Mouse (Mus musculus) spleen, embryonic (tissue): ENCODE measurements around the gene Cmklr1.

ENCODE experiments used
- CTCF ChIA-PET: fragments of 350-600 bp; sonication (Branson Sonifier 250); formaldehyde crosslinking; loops from one replicate; lab custom pipeline; 2022; lab: Charles Lee

The Cmklr1 gene

DNA sequence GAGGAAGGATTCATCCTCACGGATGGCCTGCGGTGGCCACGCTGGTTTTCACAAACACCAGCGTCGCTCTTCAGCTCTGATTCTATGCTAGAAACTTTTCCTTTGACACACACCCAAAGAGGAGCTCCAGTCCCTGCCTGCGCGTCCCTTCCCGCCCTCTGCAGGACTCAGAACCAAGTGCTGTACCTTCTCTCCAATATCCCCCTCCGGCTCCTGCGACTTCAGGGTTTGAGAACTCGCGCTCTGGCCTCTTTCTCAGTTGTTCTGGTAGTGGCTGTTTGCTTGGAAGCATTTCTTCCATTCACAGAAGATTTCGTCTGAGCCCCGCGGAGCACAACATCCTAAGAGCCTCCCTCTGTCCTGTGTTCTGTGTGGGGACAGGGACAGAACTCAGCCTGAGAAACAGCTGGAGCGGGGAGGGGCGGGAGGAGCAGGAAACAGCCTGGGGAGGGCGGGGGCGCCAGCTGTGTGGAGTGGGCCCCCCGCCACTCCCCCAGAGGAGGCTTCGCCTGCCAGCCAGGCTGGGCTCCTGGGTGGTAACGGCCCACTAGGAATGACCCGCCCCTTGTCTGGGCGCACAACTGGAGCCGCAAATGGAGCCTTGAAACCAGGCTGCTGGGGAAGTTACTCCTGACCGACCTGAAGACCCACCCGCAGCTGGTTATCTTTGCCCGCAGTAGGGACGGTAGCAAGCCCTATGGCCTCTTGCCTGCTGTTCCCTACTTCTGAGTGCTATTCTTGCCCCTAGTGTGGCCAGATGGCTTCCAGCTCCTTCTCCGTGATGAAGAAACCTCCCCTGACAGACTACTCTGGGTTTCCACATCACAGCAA lies at the start of gene Cmklr1:
Gene Cmklr1, minus strand, starts transcription at position 392 of the 831 bp plus-strand sequence.
- CTCF ChIA-PET: no interaction called here

DNA sequence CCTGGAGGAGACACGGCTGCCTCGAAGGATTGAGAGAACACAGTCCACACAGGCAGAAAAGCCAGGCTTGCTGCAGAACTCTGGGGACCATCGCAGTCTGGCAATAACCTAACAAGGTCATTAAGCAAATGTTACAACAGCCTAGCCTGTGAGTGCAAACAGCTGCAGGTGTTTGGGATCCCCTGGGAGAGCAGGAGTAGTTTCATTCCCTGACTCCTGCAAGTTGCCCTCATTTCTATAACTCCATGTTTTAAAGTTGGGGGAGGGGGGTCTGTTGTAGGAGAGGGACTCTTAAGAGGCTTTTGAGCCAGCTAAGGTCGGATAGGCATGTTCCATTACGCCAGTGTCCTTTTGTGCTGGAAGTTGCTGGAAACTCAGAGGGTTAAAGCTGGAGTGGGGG lies 44.2 kb upstream of the Cmklr1 start:
- CTCF ChIA-PET: interaction anchor here (0.6 kb wide), 1 partner anchor 15 kb away, joined by 9 read pairs; no protein-coding TSS in a partner anchor

DNA sequence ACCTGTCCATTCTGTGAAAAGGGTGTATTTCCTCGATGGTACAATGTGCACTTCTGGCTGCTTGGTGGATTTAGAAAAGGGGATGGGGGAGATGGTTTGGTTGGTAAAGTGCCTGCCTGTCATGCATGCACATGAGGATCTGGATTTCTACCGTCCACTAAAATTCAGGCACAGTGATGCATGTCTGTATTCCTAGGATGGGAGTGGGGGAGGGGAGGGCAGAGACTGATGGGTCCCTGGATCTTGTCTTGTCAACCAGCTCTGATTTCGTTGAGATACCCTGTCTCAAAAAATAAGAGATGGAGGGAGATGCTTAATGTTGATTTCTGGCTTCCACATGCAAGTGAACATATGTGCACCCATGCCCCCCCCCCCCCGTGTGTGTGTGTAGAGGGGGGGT lies 43.8 kb upstream of the Cmklr1 start:
- CTCF ChIA-PET: no interaction called here

DNA sequence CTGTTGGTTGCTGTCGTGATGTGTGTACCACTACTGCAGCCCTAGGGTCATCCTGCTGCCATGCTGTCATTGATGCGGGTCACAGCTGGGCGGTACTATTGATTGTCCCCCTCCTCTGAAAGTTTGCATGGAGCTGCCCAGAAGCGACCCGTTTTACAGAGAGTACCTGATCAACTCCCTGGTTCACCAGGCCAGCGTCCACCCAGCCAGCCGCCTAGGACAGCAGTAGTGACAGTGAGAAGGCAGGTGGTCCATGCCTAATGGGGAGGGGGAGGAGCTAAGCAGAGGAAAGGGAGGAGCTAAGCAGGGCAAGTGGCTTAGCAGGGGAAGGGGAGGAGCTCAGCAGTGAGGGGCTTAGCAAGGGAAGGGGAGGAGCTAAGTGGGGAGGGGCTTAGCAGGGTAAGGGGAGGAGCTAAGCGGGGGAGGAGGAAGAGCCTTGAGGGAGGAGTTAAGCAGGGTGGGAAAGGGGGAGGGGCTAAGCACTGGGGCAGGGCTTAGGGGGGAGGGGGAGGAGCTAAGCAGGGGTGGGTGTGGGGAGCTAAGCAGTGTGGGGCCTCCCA lies 43.0 kb upstream of the Cmklr1 start:
- CTCF ChIA-PET: no interaction called here

DNA sequence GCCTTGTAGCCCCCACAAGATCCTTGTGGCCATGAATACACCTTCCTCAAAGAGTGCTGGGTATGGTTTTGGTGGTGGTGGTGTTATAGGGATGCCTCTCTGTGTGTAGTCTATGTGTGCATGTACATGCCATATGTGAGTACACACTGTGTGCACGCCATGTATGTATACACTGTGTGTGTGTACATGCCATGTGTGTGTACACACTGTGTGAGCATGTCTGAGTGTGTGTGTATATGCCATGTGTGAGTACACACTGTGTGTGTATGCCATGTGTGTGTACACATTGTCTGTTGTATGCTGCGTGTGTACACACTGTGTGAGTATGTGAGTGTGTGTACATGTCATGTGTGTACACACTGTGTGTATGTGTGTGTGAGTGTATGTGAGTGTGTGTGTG lies 40.6 kb upstream of the Cmklr1 start:
- CTCF ChIA-PET: no interaction called here

DNA sequence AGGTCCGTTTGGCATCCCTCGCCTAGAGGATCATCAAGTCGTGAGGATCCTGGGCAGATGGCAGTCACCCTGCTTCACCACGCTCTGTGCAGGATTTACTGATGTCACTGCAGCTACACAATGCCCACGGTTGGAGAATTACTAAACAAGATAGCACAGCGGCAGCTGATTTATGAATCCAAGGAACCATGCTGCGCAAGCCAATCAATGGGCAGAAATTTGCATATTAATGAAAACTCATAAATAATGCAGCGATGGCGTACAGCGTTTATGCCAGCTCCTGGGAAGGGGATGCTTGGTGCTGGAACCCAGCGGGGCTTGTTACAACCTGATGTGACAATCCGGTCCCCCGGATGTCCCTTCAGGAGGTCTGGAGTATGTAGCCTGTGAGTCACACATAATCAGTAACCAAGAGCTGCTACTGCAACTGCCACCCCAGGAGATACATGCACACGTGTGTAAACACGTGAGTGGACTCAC lies 39.9 kb upstream of the Cmklr1 start:
- CTCF ChIA-PET: no interaction called here

DNA sequence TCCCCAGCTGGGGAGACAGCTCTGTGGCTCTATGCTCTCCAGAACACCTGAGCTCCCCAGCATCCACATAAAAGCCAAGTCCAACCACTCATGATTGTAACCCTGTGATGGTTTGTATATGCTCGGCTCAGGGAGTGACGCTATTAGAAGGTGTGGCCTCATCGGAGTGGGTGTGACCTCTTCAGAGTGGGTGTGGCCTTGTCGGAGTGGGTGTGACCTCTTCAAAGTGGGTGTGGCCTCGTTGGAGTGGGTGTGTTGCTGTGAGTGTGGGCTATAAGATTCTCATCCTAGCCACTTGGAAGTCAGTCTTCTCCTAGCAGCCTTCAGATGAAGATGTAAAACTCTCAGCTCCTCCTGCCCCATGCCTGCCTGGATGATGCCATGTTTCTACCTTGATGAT lies 37.3 kb upstream of the Cmklr1 start:
- CTCF ChIA-PET: no interaction called here

DNA sequence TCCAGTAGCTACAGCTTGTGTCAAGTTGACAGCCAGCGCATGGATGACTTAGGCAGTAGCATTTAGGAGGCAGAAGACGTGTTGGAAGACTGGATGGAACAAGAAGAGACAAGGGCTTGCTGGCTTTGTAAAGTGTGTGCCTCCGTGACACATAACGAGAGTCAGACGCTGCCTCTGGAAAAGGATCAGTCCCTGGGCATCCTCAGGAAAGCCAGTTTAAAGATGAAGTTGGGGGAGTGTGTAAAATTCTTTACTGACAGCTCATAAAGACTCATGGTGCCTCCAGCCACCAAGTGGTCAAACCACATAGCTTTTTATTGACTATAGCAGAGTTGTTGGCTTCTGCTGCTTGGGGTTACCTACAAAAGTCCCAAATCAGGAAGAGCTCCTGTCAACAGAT lies 35.2 kb upstream of the Cmklr1 start:
- CTCF ChIA-PET: no interaction called here

DNA sequence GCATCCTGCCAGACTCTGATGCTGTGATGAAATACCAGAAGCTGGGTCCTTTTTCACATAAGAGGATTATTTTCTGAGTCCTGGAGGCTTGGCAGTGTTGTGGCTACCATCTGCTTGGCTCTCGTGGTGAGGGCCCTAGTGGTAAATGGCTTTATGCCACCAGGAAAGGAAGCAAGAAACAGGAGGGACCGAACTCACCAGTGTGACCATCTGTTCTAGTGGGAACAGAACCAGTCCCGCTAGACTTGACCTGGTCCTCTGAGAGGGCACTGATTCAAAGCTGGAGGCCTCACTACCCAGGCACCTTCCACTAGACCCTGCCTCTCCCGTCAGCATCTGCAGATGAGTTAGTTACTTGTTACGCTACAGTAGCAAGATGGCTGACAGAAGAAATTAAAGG lies 33.0 kb upstream of the Cmklr1 start:
- CTCF ChIA-PET: no interaction called here

DNA sequence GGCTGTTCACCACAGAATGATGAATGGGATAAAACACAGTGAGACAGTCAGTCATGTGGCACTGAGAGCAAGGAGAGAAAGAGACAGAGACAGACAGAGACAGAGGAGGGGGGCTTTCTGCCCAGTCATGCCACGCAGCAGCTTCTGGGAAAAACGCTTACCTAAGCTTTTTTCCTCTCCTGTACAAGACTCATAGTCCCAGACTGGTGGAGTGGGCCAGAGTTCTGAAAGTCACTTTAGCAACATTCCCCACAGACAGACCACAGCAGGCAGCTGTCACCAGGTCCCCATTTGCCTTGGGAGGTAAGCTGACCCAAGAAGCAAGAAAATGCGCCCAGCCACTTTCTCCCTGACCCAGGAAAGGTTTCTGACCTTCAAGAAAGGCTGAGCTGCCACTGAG lies 32.2 kb upstream of the Cmklr1 start:
- CTCF ChIA-PET: no interaction called here

DNA sequence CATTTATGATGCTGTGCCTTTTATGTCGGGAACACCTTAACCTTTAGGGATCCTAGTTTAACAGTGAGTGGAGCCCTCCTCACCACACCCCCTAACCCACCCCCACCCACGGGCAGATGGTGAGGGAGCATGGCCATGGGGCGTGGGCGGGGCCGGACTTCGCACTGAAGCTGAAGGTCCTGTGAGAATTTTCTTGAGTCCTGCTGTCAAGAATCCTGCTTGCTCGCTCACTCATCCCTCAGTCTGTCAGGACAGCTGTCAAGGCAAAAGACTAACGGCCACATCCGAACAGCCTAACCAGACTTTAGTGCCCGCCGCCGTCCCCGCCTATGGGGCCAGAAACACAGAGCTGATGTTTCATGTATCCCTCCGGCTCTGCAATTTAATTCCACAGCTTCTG lies 31.0 kb upstream of the Cmklr1 start:
- CTCF ChIA-PET: no interaction called here

DNA sequence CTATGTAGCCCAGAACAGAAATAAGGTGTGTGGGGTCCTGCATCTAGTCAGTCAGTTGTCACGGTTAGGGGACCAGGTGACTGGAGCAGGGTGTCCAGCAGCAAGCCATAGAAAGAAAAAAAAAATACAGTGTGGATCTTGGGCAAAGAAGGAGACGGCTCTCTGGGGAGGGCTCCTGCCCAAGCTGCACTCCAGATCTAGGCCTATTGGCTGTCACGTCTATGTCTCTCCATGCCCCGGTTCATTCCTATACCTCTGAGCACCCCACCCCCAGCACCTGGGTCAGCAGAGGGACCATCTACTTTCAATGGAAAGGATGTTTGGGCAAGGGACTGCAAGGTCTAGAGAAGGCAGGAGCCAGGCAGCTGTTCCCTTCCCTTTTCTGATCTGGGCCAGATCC lies 29.3 kb upstream of the Cmklr1 start:
- CTCF ChIA-PET: no interaction called here

DNA sequence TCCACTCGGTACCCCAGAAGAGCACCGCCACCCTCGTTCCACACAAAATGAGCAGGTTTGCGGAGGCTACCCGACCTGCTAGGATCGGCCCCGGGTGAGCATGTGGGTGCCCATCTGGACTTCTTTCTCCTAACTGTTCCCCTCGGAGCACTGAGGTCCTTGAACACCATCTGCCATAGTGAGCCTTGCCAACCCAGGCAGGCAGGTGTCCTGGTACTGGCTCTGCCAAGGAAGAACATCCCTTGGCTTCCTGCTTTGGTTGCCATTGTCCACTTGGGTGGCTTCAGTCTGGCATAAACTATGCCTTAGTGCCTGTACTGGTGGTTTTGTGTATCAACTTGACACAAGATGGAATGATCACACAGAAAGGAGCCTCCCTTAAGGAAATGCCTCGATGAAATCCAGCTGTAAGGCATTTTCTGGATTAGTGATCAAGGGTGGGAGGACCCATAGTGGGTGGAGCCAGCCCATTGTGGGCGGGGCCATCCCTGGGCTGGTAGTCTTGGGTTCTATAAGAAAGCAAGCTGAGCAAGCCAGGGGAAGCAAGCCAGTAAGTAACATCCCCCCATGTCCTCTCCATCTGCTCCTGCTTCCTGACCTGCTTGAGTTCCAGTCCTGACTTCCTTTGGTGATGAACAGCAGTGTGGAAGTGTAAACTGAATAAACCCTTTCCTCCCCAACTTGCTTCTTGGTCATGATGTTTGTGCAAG lies 28.7 kb upstream of the Cmklr1 start:
- CTCF ChIA-PET: no interaction called here

DNA sequence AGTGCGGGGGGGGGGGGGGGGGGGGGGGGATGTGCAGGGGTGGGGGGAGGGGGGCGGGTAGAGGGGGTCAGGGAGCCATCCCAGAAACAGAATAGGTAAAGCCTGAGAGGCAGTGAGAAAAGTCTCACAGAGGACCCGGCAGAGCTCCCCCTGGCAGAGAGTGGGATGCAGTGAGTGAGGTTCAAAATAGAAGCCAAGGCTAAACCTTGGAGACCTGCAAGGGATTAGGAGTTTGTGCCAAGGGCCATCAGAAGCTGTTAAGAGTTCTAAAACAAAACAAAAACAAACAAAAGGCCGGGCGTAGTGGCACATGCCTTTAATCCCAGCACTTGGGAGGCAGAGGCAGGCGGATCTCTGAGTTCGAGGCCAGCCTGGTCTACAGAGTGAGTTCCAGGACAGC lies 27.3 kb upstream of the Cmklr1 start:
- CTCF ChIA-PET: no interaction called here

DNA sequence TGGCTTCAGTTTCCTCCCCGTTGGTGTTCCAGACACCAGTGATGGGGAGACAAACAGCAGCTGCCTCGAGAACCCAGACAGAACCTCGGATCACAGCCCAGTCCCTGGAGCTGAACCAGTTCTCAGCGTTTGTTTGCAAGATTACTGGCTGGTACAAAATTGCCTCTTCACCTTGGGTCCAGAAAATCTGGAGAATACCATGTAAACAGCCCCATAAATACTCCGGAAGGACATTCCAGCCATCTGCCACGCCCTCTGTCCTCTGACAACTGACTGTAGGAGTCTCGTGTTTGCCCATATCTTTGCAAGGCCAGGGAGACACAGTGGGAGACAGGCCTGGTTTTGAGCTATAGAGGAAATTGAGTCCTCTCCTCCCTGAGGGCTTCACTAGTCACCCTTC lies 24.6 kb upstream of the Cmklr1 start:
- CTCF ChIA-PET: no interaction called here

DNA sequence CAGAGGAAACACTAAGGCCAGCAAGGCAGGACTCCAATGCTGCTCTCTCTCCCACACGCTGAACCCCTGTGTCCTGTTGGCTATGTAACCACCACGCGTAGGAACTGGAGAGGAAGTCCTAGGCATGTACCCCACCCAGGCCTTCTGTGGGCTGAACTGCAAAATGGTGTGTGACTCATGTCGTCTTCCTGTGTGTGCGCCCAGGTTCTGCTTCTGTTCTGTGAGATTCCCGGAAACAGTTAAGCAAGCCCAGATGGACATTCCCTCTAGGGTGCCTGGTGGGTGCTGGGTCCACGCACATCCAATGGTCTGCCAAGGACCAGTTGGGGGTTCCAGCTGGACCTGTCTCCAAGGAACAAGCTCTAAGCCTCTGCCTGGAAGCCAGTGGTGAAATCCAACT lies 22.2 kb upstream of the Cmklr1 start:
- CTCF ChIA-PET: no interaction called here

DNA sequence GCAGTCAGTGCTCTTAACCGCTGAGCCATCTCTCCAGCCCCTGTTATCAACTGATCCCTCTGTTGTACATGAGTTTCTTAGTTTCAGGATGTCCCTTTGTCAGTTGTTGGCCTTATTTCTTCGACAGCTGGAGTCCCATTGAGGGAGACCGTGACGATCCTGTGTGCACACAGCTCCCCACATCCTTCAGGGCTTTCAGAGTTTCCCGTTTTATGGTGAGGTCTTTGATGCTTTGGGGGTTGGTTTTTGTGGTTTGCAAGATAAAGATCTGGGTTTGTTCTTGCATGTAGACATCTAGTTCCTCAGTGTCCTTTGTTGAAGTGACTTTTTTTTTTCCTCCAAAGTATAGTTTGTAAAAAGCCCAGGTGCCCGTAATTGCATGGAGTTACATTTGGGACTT lies 20.4 kb upstream of the Cmklr1 start:
- CTCF ChIA-PET: no interaction called here

DNA sequence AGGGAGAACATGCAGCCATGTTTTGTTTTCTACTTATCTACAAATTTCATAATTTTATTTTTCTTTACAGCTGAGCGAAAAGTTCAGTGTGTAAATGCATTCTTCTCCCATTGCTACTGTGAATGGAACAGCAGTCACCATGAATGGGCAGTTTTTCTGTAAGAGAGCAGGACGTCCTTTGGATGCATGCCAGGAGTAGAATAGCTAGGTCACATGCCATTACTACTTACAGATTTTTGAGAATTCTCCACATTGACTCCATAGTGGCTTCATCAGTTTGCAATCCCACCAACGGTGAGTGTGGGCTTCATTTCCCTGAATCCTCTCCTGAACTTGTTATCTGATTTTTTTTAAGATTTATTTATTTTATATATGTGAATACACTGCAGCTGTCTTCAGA lies 19.9 kb upstream of the Cmklr1 start:
- CTCF ChIA-PET: interaction anchor here (0.6 kb wide), 1 partner anchor 1005 kb away, joined by 3 read pairs; no protein-coding TSS in a partner anchor

DNA sequence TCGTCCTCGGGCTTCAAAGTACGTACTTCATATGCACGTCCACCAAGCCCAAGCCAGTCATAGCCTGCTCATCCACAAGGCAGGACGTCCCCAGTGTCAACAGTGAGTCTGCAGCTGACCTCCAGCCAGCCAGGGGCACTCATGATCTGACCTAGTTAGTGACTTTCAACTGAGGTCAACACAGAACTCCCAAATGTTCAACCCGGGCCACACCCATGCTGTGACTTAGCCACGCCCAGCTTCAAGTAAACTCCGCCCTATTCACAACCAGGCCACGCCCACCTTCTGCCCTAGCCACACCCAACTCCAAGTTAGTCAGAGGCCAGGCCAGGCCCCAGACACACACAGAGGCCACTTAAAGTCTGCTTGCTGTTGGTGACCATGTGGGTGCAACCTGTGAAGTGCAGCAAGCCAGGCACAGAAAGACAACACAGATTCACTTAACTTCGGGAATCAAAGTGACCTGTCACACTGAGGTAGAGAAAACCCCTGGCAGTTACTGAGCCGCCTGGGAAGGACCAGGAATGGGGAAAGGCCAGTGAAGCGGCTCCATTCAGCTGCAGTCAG lies 14.5 kb upstream of the Cmklr1 start:
- CTCF ChIA-PET: no interaction called here

DNA sequence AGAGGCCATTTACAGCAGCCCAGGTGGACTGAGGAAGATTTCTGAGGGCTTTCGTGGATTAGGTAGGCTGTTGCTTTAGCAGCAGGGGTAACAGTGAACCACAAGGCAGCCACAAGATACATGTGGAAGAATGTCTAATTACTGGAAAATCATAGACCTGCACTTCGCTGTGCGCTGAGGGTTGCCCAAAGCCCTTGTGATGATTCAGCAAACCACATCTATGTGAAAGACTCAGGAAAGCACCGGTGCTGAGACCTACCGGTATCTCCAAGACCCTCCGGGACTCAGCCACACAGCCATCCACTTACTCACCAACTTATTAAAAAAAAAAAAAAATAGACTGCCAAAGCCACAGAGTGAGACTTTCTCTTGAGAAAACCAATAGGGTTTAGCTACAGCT lies 13.9 kb upstream of the Cmklr1 start:
- CTCF ChIA-PET: no interaction called here

DNA sequence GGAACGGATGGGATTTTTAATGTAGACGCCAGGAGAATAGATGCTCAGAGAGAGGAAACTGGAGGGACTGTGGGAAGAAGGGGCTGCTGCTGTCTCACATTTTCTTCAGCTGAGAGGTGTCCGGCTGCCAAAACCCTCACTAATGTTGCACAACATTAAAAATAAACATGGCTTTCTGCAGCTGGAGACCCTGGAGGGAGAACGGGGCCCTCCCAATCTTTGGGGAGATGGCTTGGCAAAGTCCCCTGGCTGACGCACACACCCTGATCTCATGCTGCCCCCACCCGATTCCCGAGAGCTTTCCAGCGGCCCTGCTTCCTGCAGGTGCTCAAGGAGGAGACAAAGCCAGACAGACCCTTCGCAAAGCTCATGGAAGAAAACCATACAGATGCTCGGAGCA lies 10.6 kb upstream of the Cmklr1 start:
- CTCF ChIA-PET: no interaction called here

DNA sequence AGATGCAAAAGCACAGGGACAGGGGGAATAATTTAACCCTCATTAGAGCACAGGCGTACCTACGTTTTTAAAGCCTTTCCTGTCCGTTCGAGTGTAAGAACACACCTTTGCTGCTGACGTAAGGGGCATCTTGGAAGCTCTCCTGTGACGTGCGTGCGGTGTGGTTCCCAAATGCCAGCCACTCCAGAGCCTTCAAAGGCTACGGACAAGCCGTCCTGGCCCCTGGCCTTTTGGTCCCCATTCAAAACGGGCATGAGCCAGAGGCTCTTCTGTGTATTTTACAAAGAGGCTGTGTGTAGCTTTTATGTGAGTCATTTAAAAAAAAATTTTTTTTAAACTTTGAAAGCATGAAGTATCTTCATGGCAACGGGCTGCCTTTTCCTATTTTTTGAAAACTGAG lies 4.6 kb upstream of the Cmklr1 start:
- CTCF ChIA-PET: no interaction called here
